Mouse (Mus musculus) cortical plate, adult 2 months (tissue): ENCODE measurements at regions not wholly inside any gene's neighbourhood (a gene's known extent, or its start where the extent isn't known, plus 50 kb on each side); places are given as distances from the start of the nearest gene placed in this dataset.

Source experiments
- CTCF ChIP-seq: fragments of 200-500 bp; IDR thresholded peaks from 2 replicates; pipeline ENCODE4 v1.5.1; 2011; ENCODE audit warnings: mild to moderate bottlenecking, control low read depth, low read length; ENCODE audit not compliant: insufficient read depth; ENCODE audit errors: extremely low read depth
- POLR2A ChIP-seq: fragments of 200-500 bp; IDR thresholded peaks from 2 replicates; pipeline ENCODE4 v1.6.1; 2011; ENCODE audit warnings: mild to moderate bottlenecking, low read length, control low read depth; ENCODE audit not compliant: insufficient read depth; ENCODE audit errors: extremely low read depth

DNA sequence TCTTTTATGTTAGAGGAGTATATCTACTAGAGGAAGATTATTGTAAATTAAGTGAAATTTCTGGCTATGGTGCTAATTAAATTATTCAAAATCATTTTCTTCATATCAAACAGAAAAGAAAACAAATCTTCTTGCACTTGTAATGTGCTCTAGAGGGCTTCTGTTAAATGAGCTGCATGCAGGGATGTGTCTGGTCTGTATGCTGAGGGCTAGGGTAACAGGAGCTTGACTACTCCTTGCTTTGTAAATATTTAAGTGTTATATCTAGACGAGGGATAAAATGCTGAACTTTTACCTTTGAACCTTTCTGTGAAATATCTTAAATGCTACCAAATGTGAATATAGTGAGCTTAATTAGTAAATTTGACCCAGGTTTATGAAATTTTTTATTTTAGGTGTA, 354.9 kb upstream of the Tmem161b start:
- TF ChIP-seq CTCF (no peak), POLR2A (no peak)
